ENCODE assay signal across 25 mouse cellular contexts in genomic region chr3:32985141-32985540, GRCm38 (mm10).
A peak's percentile ranks its signal among the peaks of the same experiment; 100 is the strongest.
DNase-seq lines count a peak whose midpoint lies in the region; ATAC-seq and TF ChIP-seq lines count a peak whose summit lies in the region.
"Had no signal": no experiment of that assay in that cellular context is flagged by ENCODE, and none has a peak within 500 bp of the region (broad histone marks: within the 10 kb centered on the region; RNA-seq: fewer than 3 reads in every experiment).

No protein-coding gene starts in this region.

- ATAC-seq in embryonic facial prominence, embryonic 11.5 days (replicated peaks; ENCODE audit: insufficient number of reproducible peaks, low FRiP score, low TSS enrichment, low read depth): no peak
- ATAC-seq in inflammation-experienced regulatory T-cells, adult 6 months: no peak
- ATAC-seq: hindbrain, embryonic 16.5 days; intestine, embryonic 16.5 days; liver, postnatal 0 days; lung, postnatal 0 days; Patski had no signal

- 41% methylated on average over 3 of the region's 3 CpGs for WGBS in embryonic facial prominence, embryonic 11.5 days

- H3K27ac ChIP-seq in testis, adult 2 months (ENCODE audit: control insufficient read depth, insufficient read depth, low read depth, low read length): no peak overlapping the region
- no peak overlapping the region for H3K27ac ChIP-seq in embryonic facial prominence, embryonic 11.5 days (replicated peaks; ENCODE audit: low read depth, low read length)
- H3K27ac ChIP-seq: hindbrain, embryonic 10.5 days had no signal

- no peak for DNase-seq in testis, postnatal 10 days (ENCODE audit: low spot score)
- DNase-seq in embryonic facial prominence, embryonic 11.5 days (ENCODE audit: low spot score): peak; percentile 79
- peak; percentile 52 for DNase-seq in mesoderm, embryonic 11.5 days (ENCODE audit: low read depth, low spot score)
- no peak for DNase-seq in heart, adult 18-20 months
- no peak for DNase-seq in frontal cortex, postnatal 25 days (ENCODE audit: low spot score in 2 of 2)
- DNase-seq: adrenal gland, postnatal 36 days; B cell, adult 2 months; cerebellum, adult 9-10 months; heart, postnatal 10 days; kidney, adult 9 months; kidney, postnatal 14 days; liver, postnatal 0 days; thymus, adult 18-20 months; thymus, postnatal 4 days had no signal

- H3K9ac ChIP-seq in embryonic facial prominence, embryonic 11.5 days (replicated peaks; ENCODE audit: low read length): no peak overlapping the region
- H3K9ac ChIP-seq: heart, embryonic 12.5 days; liver, postnatal 0 days had no signal

- H3K4me3 ChIP-seq in testis, adult 2 months (ENCODE audit: control insufficient read depth, low read depth, low read length): peak overlapping the region; percentile 49
- H3K4me3 ChIP-seq in embryonic facial prominence, embryonic 11.5 days (ENCODE audit: low read depth, low read length): no peak overlapping the region
- H3K4me3 ChIP-seq: heart, embryonic 12.5 days; hindbrain, embryonic 10.5 days had no signal

- TF ChIP-seq CTCF in testis, adult 2 months (IDR thresholded peaks at IDR 0.05; ENCODE audit: control insufficient read depth, insufficient read depth, insufficient replicate concordance, low read depth, low read length): no peak

- no peak overlapping the region for H3K4me2 ChIP-seq in embryonic facial prominence, embryonic 11.5 days (ENCODE audit: low read depth, low read length)
- H3K4me2 ChIP-seq: heart, embryonic 12.5 days; liver, embryonic 11.5 days had no signal

- no peaks in the 10 kb centered on the region for H3K27me3 ChIP-seq in testis, adult 2 months (ENCODE audit: control insufficient read depth, insufficient read depth, low read length)
- H3K27me3 ChIP-seq in embryonic facial prominence, embryonic 11.5 days (ENCODE audit: control insufficient read depth, insufficient read depth, low read length): no peaks in the 10 kb centered on the region
- H3K27me3 ChIP-seq: CH12.LX; heart, embryonic 12.5 days; Patski had no signal

- TF ChIP-seq POLR2A in testis, adult 2 months (IDR thresholded peaks at IDR 0.05; ENCODE audit: control insufficient read depth, low read depth, low read length): no peak

- H3K9me3 ChIP-seq in embryonic facial prominence, embryonic 11.5 days (replicated peaks; ENCODE audit: control insufficient read depth, low read length): no peaks in the 10 kb centered on the region
- H3K9me3 ChIP-seq: G1E; heart, embryonic 12.5 days; hindbrain, embryonic 10.5 days had no signal

- H3K36me3 ChIP-seq in testis, adult 2 months (ENCODE audit: control insufficient read depth, insufficient read depth, low read length): no peaks in the 10 kb centered on the region
- no peaks in the 10 kb centered on the region for H3K36me3 ChIP-seq in embryonic facial prominence, embryonic 11.5 days (replicated peaks; ENCODE audit: control insufficient read depth, insufficient read depth, low read depth, low read length)
- H3K36me3 ChIP-seq: G1E; heart, embryonic 12.5 days; hindbrain, embryonic 10.5 days had no signal

- H3K4me1 ChIP-seq in testis, adult 2 months (ENCODE audit: control insufficient read depth, insufficient read depth, low read length): no peaks in the 10 kb centered on the region
- no peaks in the 10 kb centered on the region for H3K4me1 ChIP-seq in embryonic facial prominence, embryonic 11.5 days (ENCODE audit: control insufficient read depth, insufficient read depth, low read length)

Comparison
In these comparisons a context has a peak if more than half of its experiments do, and no peak if none do; other contexts are left out.
1. DNase-seq: peak in embryonic facial prominence, embryonic 11.5 days (single experiment) and mesoderm, embryonic 11.5 days (single experiment); none in testis, postnatal 10 days (single experiment), heart, adult 18-20 months (0 of 2) and frontal cortex, postnatal 25 days (0 of 2).